Mouse (Mus musculus): ENCODE data around the gene Abcf2.

Gene Abcf2

DNA sequence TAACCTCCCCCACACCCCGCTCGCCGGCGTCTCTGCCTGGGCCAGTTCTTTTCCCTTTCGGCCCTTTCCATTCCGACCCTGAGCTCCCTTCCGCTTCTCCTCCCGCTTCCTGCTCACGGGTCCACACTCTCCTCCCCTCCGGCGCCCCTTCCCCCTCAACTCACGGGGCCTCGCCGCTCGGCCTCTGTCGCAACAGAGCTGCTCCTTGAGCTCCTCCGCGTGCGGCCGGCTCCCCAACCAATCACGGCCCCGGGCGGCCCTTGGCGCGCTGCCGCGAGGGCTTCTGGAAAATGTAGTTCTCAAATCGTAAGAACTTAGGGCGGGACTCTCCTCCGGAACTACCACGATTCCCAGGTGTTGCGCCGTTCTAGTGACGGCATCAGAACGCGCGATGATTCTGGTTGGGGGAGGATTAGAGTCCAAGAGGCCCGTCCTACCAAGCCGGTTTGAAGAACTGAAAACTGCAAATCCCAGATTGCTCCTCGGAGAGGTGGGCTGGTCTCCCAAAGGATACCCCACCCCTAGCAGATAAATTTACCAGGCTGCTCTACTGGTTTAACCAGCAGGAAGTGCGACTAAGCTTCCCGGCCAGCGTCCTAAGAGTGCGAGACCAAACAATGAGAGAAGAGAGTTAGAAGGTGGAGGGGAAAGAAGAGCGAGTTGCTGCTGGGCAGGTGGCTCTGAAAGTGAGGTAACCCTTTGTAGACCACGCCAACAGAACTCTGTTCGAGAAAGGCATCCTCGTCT is at the start of gene Abcf2:
Gene Abcf2 (minus strand): TSS at position 285 of the 747 bp plus-strand sequence.
- peak; percentile 100 for DNase-seq

GRCm38 (mm10) chr5:24624822-24625120 is 47.5 kb upstream of the Abcf2 start:
- no peak for DNase-seq

DNA sequence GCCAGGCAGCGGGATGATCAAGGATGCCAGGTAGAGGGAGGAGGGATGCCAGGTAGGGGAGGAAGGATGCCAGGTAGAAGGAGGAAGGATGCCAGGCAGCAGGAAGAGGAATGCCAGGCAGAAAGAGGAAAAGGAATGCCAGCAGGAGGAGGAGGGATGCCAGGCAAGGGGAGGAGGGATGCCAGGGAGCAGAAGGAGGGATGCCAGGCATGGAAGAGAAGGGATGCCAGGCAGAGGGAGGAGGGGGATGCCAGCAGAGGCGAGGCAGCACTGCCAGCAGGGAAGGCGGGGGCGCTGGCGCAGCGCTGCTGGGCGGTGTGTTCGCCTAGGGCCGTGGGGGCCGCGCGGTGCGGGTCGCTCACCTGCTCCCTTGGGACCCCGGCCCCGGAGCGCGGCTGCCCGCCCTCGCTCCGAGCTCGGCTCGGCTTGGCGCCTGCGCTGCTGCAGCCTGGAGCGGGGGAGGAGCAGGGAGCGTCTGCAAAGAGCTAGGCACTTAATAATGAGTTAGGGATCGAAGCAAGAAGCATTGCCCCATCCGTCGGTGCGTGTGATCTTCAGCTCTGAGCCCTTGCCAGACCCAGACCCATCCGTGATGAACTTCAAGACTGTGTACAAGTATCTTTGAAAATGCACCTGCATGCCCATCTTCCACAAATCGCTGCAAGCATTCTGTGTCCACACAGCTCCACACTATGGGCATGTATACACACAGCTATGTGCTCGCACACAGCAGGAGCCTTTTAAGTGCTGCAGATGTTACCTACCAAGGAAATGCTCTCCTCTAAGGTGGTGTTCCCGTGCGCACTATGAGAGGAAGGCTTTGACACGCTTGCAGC is 46.9 kb upstream of the Abcf2 start, which contains the start of gene Smarcd3:
Gene Smarcd3 (minus strand): TSS at position 426 of the 836 bp plus-strand sequence.
- DNase-seq = peak; percentile 96

DNA sequence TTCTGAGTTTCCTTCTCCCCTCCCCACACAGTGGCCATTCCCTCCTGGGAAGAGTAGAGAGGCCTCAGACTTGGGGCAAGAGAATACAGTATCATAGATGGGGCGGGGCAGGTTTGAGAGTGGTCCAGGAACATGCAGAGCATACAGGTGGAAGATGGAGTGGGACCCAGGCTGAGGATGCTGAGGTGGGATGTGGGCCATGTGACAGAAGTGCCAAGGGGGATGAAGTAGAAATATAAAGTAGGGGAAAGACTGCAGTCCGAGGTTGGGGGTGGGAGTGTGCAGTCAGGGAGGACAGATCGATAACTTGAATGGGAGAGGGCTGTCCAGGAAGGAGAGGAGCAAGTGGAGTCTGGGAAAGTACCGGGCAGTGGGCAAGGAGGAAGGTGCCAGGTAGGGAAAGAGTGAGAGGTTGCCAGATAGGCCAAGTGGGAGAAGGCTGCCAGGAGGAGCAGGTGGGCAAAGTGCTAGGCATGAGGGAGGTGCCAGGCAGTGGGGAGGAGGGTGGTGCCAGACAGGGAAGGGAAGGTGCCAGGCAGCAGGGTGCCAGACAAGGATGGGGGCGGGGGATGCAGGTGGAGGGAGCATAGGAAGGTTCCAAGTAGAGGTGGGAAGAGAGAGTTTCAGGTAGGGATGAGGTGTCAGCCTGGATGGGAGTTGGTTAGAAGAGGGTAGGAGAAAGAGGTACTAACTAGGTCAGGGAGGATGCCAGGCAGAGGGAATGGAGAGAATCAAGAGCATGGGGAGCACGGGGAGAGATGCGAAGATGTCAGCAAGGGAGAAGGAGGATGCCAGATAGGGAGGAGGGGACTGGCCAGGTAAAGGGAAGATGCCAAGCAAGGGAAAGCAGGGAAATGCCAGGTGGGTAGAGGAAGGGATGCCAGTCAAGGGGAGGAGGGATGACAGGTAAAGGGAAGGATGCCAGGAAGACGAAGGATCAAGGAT is 46.0 kb upstream of the Abcf2 start:
- peak; percentile 95 for DNase-seq

GRCm38 (mm10) chr5:24622386-24623040 is 45.2 kb upstream of the Abcf2 start:
- DNase-seq = peak; percentile 71

DNA sequence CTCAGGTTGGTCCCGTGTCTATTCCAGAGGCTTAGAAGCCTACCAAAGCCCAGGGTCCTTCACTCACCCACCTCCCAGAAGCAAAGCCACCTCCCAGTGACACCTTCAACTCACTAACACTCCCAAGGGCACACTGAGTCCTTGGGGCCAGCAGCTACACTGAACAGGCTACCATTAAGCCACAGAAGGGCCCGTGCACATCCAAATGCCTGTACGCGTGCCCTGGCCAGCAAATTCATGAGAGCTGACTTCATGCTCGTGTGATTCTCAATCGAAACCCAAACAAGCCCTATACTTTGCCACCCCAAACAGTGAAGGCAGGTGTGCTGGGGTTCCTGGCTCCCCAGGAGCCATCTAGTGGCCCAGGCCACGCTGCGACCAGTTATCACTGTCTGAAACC is 43.4 kb upstream of the Abcf2 start:
- no peak for DNase-seq

GRCm38 (mm10) chr5:24620116-24620515 is 42.8 kb upstream of the Abcf2 start:
- no peak for DNase-seq

DNA sequence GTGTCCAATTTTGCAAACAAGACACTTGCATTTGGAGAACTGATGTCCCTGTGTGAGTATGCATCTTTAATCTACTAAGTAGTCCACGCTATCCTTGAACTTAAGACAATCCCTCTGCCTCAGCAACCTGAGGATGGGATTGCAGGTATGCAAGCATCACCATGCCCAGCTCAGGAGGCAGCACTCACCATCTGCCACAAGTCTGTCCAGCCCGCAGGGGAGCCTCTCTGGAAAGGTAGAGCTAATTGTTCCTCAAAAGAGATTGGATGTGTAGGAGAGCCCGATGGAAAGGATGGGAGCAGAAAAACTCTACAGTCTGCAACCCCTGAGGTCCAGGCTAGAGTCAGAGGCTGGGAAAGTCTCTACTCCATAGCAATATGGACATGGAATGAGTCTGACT is 41.7 kb upstream of the Abcf2 start:
- DNase-seq = no peak

- DNase-seq = no peak
Measured at GRCm38 (mm10) chr5:24615097-24615496, 37.8 kb upstream of the Abcf2 start.

GRCm38 (mm10) chr5:24612302-24612649 is 35.0 kb upstream of the Abcf2 start:
- DNase-seq = no peak

- DNase-seq = peak; percentile 81
Measured at GRCm38 (mm10) chr5:24611366-24612301, 34.4 kb upstream of the Abcf2 start.

DNA sequence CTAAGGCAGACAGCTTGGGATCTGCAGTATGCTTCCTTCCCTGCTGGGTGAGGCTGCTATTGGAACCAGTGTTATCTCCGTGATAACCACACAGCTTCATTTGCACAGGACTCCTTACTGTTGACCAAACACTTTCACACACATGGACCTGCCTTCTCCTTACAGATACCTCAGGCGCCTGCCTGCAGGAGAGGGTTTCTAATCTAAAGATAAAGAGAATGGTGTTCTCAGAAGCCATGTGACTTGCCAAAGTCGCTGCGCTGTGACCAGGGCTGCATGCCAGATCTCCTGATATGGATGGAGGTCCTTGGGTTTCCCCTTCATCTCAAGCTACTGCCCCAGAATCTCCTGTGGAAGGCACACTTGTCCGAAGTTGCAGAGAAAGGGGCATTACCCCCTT is 32.1 kb upstream of the Abcf2 start:
- no peak for DNase-seq

DNA sequence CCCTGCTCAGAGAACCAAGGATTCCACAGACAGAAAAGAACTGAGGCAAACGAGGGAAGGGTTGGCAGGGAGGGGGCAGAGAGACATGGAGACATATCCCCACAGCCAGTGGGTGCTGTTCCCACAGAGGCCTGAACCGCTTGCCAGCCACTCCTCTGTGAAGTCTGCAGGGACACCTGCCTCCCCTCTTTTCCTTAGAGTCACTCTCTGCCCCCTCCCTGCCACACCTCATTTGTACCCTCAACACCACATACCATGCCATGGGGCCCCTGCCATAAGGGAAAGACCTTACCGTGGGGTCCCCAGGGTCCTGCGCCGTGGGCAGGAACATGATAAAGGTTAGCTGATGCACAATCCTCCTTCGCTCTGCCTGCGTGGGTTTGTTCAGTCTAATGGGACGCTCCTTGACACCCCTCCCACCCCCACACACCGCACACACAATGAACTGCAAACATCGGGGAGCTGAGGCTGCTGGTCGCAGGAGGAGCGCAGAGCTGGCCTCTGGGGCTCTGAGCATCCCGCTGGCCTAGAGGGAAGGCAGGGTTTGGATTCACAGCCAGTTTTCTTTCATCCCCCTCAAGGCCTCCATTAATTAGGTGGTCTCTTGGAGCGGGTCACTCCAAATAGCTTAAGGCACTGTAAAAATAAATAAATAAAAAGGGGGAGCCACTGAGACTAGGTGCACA is 28.9 kb upstream of the Abcf2 start:
- peak; percentile 41 for DNase-seq

DNA sequence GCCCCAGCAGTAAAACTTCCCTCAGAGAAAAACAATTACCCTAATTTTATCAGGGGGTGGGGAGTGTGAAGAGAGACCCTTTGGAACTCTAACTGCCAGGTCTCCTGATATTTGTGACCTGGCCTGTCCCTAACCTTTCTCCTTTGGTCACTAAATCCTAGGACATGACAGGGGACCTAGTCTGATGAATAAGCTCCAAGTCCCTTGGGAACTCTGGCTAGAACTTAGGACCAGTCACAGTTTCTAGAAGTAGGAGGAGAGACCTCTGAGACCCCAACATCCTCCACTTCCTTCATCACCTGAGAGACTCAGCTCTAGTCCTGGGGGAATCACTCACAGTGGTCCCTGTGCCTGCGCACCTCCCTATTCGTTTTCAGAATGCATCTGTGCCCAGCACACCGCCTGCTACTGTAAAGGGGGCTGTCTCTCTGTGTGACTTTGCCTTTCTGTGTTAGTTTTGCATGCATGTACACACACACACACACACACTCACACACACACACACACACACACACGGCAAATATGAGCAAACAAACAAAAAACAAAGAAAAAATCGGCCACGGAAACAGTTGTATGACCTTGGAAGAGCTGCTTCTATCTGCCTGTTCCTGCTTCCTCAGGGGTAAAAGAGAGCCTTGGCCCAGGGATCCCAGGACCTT is 28.2 kb upstream of the Abcf2 start:
- DNase-seq = peak; percentile 27

DNA sequence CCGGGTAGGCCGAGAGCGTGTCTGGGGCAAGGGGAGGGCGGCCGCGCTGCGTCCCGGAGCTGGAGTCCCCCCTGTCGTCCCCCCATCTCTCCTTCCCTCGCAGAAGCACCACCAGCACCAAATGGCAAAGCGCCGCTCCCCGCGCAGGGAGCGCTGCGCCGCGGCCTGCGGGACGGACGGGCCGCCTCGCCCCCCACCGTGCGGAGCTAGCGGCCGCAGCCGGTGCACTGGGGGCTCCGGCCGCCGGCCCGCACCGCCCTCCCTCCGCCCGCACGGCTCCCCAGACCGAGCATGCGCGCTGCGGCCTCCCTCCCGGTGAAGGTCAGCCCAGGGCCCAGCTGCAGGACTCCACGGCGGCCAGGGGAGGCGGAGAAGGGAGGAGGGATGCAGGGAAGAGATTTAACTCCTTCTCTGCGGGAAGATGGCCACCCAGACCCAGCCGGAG is 27.4 kb upstream of the Abcf2 start:
- peak; percentile 86 for DNase-seq

DNA sequence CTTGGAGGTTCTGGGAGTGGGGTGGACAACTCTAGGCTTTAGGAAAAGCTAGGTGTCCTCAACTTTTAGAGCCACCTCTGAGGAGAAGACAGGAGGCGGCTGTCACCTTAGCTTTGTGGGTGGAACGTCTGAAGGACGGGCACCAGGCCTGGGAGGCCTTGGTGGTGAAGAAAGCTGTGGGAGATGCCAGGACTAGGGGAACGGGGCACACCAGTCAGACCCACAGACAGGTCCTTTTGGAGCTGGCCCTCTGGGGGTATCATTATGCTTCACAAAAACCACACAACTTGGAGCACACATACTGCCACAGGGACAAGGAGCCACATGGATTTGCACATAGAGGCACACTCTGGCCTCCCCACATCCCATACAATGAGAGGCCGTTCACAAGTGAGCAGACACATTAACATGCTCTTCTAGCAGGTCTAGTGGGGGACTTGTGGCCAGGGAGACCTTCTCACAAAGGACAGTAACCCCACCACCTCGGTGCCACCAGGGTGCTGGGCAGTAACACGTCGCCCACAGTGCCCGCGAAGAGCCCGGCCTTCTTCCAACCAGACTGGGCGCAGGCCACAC is 26.9 kb upstream of the Abcf2 start:
- DNase-seq = peak; percentile 46

DNA sequence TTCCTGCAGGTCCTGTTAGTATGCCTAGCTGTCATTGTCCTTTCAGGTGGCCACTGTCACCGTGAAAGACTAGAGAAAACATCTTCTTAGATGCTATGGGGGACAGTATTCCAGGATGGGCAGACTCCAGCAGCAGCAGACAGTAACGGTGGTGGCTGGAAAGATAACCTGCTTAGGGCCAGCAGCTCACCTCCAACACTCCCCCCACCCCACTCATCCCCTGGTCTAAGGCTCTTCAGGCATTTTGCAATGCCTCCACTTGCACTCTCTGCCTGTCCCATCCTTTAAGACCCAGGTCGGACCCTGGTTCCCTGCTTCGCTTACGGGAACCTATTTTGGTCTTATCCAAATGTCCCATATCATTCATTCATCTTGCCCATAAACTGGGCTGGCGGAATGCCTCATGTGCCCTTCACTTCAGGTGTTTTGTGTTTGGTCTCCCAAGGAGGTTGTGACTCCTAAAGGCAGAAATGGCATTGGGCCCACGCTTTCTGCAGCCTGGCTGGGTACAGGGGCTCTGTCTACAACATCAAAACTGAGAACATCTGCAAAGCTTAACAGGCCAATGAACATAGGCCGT is 26.3 kb upstream of the Abcf2 start:
- peak; percentile 57 for DNase-seq

GRCm38 (mm10) chr5:24602751-24603343 is 25.6 kb upstream of the Abcf2 start:
- peak; percentile 78 for DNase-seq
